Mouse (Mus musculus): Measurements from ENCODE around the gene Cpt1b.

DNA sequence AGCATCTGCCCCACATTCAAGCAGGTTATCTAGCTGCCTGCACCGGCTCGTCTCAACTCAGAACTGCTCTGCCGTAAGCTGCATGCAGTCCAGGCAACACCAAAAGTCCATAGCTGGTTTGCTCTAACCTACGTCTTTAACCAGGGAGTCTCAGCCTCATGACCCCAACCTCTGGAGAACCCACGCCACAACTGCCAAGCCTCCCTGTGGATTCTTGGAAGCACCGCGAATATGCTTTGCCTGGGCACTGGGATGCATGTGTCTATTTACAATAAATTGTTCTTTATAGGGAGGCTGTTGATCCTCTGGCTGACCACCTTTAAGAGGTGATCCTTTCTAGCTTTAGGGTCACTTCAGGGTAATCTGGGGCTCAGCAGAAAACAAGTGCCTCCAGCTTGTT lies 53.1 kb downstream of the Cpt1b start:
- TF ChIP-seq CTCF (IDR thresholded peaks at IDR 0.05; ENCODE audit: control insufficient read depth, insufficient read depth, low read length) (no peak), POLR2A (IDR thresholded peaks at IDR 0.05; ENCODE audit: borderline replicate concordance, control insufficient read depth, low read depth, low read length) (no peak)

Measured in bone marrow, adult 2 months (tissue).